Mouse (Mus musculus): Measurements from ENCODE around the gene Tns2.
"Not testable (repeated sequence)": the region's sequence is repeated elsewhere in the genome, so short reads cannot be mapped to it uniquely, and the experiment has no call there.

Gene Tns2

DNA sequence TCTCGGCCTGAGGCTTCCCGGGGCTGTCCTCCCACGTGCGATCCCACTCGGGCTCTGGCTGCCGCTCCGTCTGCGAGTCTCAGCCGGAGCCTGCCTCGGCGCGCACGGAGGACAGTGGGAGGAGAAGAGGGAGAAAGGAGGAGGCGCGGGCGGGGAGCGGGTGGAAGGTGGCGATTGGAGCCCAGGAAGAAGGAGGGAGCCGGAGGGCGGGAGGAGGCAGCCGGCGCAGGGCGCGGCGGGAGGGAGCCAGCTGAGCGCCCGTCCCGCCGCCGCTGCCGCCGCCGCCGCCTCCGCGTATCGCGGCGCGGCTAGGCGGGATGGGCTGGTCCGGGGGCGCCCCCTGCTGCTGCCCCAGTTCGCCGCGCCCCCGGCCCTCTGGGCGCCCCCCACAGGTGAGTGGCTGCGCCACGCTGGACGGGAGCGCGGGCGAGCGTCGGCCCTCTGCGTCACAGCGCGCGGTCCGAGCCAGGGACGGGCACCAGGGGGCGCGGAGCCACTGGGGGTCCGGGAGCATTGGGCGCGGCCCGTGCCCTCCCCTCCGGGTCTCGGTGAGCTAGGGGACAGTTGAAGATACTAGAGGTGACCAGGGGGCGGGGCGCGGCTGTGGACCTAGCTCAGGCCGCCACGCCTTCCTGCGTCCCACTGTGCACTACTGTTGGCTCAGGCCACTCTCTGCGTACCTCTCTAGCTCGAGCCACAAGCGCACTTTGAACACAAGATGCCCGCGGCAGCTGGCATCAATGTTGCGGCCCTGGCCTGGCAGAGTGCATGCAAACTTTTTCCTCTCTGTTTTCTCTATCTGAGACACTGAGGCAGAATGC lies at the start of gene Tns2:
Gene Tns2 (plus strand): TSS at position 253 of the 821 bp plus-strand sequence.
- peak; percentile 43 for DNase-seq (ENCODE audit: low read depth, low spot score)

DNA sequence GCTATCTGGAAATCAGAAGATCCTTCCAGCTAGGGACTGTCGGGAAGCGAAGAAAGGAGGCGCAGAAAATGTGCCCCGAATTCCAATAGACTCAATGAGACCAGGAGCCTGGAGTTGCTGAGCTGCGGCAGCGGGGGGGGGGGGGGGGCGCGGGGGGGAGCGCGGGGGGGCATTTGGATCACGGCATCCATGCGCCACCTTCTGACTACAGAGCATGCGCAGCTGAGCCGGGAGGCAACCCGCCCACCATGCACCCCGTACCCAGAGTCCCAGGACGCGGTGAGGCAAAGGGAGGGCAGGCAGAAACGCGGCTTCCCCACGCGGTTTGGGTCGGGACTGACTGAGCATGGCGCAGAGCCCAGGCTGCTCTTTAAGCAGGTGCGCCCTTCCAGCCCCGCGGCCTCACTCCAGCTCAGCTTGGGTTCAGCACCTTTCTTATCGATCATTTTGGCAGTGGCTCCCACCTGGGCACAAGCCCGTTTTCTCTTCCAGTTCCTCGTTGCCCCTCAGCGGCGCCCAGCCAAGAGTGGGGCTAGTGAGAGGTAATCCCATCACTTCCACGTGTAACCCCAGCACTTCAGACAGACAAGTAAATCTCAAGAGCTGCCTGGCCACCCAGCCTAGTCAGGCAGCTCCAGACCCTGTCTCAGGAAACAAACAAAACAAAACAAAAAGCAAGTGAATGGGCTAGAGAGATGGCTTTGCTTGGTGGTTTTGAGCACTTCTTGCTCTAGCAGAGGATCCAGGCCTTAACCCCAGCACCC lies 48.1 kb upstream of the Tns2 start:
- DNase-seq (ENCODE audit: low read depth, low spot score): no peak

GRCm38 (mm10) chr15:102056495-102057174 lies 43.6 kb upstream of the Tns2 start:
- no peak for DNase-seq (ENCODE audit: low read depth, low spot score)

- DNase-seq (ENCODE audit: low read depth, low spot score): peak; percentile 75
These were observed 34.4 kb upstream of the Tns2 start for GRCm38 (mm10) chr15:102065661-102066325.

DNA sequence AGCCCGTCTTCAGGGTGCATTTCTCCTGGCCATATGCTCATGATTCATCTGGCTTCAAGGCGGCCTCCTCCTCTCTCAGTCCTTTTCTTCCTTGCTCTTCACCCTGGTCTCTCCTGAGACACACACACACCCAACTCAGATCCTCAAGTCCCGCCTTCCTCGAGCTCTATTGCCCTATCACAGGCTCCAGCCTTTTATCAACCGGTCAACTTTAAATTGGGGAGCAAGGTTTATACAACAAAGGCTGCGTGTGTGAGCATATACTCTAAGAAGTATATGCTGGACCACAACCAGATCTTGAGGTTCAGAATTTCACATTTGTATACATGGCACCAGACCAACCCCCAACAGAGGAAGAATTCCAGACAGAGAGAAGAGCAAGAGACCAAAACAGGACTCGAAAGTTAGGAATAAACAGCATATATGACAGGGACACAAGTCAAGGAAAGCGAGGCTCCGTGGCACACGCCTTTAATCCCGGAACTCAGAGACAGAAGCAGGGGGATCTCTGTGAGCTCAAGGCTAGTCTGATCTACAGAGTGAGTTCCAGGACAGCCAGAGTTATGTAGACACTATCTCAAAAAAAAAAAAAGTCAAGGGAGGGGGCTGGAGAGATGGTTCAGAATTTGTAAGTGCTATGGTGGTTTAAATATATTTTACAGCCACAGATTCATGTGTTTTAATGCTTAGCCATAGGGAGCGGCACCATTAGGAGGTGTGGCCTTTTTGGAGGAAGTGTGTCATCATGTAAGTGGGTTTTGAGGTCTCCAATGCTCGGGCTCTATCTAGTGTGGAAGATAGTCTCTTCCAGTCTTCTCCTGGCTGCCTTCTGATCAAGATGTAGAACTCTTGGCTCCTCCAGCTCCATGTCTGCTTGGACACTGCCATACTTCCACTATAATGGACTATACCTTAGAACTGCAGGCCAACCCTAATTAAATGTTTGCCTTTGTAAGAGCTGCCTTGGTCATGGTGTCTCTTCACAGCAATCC lies 29.4 kb upstream of the Tns2 start:
- DNase-seq (ENCODE audit: low read depth, low spot score): no peak

DNA sequence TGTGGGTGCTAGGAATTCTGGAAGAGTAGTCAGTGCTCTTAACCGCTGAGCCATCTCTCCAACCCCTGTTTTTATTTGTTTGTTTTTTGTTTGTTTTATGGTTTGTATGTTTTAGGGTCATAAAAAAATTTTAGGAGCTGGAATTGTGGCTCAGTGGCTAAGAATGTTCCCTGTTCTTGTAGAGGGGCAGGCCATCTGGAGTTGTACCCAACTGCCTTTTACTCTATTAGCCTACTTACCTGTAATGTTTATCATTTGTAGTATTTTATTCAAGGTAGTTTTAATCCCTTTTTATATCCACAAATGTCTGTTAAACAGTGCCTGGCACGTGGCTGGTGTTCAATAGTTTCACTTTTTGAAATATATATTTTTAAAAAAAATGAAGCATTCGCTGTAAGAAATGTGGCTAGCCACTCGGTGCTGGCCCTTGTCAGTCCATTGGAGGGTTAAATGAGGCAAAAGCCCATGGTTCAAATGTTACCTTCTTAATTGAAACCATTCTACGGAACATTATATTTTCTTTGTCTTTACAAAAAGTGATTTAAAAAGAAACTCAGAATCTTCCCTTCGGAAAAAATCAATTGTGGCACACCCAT lies 27.2 kb upstream of the Tns2 start:
- DNase-seq (ENCODE audit: low read depth, low spot score): no peak

DNA sequence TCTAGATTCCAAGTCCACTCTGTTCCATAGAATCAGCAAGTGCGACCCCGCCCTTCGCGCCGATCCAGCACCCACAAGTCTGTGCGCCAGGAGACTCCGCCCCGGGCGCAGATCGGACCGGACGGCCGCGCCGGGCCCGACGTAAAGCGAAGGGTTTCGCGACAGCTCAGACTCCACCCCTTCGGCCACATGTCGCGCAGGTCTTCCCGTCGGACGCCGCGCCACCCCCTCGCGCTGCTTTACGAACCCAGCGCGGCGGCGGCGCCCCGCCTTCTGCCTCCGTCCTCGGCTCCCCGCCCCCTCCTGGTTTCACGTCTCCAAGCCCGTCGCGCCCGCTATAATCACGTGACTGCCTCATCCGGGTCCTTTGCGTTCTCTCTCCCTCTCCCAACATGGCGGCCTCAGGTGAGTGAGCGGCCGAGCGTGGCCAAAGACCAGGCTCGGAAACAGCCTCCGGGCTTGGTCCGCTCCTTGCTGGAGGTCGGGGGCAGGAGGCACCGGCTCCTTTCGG lies 26.6 kb upstream of the Tns2 start, which contains the start of gene Eif4b:
Gene Eif4b (plus strand): TSS at position 215 of the 511 bp plus-strand sequence.
- peak; percentile 98 for DNase-seq (ENCODE audit: low read depth, low spot score)

DNA sequence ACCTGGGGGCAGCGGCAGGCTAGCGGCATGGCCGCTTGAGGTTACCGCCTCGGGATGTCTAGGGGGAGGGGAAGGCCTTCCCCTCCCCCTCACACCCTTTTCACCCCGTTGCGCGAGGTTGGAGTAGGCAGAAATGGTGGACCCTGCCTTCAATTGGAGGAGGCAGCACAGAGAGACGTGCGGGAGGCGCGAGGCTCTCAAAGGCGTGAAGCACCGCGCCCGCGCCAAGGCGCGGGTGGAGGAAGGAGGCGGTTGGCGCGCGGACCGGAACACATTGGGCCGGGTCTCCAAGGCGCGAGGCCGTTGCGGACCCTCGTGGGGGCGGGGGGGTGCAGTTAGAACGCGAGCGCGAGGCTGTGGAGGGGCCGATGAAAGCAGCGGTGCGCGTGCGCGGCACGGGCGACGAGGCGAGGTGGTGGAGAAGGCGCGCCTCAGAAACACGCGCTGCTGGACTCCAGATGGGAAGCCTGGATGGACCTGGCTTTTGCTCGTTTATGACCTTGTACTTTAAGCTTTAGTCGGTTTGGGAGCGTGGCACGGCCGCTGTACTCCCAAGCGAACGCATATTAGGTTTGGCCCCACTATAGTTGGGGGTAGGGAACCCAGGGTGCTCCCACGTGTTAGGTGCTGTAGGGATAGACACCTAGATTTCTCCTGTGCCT lies 26.0 kb upstream of the Tns2 start:
- no peak for DNase-seq (ENCODE audit: low read depth, low spot score)

DNA sequence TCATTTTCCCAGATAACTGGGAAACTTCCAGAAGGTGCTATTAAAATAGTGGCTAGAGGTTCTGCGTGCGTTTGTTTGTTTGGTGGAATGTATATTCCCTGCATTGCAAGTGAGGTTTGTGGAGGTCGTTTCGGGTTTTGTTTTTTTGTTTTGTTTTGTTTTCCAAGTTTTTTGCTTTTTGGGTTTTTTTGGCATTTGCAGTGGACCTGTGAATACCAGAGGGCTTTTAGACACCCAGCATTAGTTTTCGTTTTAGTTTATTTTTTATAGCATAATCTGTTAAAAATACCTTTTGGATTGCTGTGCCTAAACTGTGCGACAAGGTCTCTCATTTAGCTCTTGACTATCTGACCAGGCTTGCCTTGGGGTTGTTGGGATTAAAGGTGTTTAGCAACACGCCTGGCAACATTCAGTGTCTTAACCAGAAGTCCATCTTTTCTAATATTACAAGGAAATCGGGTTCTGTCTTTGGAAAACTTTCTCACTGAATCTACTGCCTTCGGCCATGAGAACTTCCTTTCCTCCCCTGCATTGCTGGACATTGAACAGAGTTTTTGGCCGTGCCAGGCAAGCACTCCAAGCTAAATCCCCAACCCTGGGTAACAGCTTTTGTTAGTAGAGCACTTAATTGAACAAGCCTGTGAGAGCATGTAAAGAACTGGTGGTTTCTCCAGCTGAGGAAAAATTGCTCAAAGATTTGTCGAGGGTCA lies 25.2 kb upstream of the Tns2 start:
- no peak for DNase-seq (ENCODE audit: low read depth, low spot score)

- DNase-seq (ENCODE audit: low read depth, low spot score): no peak
These were observed 23.0 kb upstream of the Tns2 start for GRCm38 (mm10) chr15:102077111-102077677.

- no peak for DNase-seq (ENCODE audit: low read depth, low spot score)
These were observed 21.0 kb upstream of the Tns2 start for GRCm38 (mm10) chr15:102079221-102079620.

- not testable (repeated sequence) for DNase-seq (ENCODE audit: low read depth, low spot score)
These were observed 20.3 kb upstream of the Tns2 start for GRCm38 (mm10) chr15:102079924-102080323.

GRCm38 (mm10) chr15:102080429-102080828 lies 19.8 kb upstream of the Tns2 start:
- DNase-seq (ENCODE audit: low read depth, low spot score): no peak

- no peak for DNase-seq (ENCODE audit: low read depth, low spot score)
These were observed 18.1 kb upstream of the Tns2 start for GRCm38 (mm10) chr15:102082148-102082547.

- no peak for DNase-seq (ENCODE audit: low read depth, low spot score)
These were observed 17.2 kb upstream of the Tns2 start for GRCm38 (mm10) chr15:102083028-102083427.

DNA sequence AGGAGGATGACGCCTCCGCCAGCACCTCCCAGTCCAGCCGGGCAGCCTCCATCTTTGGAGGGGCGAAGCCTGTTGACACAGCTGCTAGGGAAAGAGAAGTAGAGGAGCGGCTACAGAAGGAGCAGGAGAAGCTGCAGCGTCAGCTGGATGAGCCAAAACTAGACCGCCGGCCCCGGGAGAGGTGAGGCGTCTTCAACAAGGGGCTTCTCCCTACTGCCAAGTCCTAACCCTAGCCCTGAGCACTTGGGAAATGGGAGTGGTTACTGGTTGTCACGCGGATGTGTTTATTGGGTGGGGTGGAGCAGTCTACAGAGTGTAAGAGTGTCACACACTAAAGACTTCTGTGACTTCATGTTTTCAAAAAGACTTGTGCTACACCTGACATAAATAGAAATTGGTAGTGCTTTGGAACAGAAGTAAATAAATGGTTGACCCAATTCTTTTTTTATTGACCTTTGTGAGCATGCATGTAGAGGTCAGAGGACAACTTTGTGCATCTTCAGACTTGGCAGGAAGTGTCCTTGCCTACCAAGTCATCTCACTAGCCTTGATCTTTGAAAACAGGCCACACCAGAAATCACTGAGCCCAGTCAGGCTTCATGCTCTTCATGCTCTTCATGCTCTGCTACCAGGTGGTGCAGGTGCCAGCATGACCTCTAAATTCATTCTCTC lies 10.2 kb upstream of the Tns2 start:
- no peak for DNase-seq (ENCODE audit: low read depth, low spot score)

DNA sequence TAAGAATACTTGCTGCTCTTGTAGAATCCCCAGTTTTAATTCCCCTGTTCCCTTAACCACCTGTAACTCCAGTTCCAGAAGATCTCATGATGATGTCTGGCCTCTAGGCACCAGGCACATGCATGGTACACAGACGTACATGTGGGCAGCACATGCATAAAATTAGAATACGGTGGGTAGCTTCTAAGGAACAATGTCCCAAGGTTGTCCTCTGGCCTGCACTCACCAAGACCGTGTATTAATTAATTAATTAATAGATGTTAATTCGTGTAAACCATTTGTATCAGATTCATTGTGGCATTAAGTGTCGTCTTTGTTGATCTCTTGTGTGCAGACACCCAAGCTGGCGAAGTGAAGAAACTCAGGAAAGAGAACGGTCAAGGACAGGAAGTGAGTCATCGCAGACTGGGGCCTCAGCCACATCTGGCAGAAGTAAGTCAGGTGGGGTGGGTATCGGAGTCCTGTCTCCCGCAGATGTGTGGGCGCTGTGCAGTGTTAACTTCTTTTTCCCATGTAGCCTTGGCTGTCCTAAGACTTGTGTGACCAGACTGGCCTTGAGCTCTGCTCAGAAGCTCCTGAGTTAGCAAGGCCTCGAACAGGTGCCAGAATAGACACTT lies 9.0 kb upstream of the Tns2 start:
- no peak for DNase-seq (ENCODE audit: low read depth, low spot score)

All from telencephalon, adult 2 months (tissue).